Mouse (Mus musculus): ENCODE results near the gene Ppfia3. TPM values are rescaled to one million over a fixed set of nuclear protein-coding genes. Genes with fewer than 3 reads are reported as not detected.

The Ppfia3 gene
- polyA plus RNA-seq, 1 experiment from 2014 or later, result 28.5 TPM

DNA sequence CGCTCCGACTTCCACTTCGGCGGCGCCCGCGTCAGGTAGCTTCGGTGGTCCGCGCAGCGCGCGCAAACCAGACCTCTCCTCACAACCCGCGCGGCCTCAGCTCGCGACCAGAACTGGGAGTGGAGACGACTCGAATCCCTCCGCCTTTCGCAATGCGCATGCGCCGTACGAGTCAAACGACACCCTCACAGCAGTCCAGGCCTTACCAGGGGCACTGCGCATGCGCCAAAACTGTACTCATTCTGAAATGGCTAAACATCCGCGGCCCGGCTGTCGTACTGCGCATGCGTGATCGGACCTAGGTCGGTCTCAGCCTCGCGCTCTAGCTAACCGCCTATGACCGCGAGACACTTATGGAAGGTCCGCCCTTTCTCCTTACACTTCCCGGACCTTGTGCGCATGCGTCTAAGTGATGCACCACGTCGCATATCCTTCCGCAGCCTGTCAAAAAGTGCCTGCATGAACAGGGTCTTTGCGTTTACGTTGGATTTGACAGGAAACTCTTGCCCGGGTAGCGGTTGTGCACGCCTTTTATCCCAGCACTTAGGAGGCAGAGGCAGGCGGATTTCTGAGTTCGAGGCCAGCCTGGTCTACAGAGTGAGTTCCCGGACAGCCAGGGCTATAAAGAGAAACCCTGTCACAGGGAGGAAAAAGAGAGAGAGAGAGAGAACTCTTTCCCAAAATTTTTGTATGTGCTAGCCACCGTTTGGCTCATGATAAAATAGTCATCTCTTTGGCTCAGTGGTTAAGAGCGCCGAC is 28.9 kb upstream of the Ppfia3 start, which contains the start of gene Snrnp70:
Gene Snrnp70 (minus strand): TSS at position 165 of the 759 bp plus-strand sequence.
- peak within 1 kb of the TSS; percentile 69 for H3K9ac ChIP-seq (ENCODE audit: low read depth, low read length)
- peak within 1 kb of the TSS; percentile 91 for H3K27ac ChIP-seq (ENCODE audit: low read length)
- WGBS, result under 1% methylated on average over 60 of the region's 60 CpGs
- H3K4me1 ChIP-seq (ENCODE audit: control insufficient read depth, insufficient read depth, low read length), result peaks cover 20% of the 10 kb centered on the region
- peak within 1 kb of the TSS; percentile 48 for H3K4me3 ChIP-seq (ENCODE audit: low read depth, low read length)
- H3K9me3 ChIP-seq (replicated peaks; ENCODE audit: control insufficient read depth, low read length, poor library complexity, severe bottlenecking), result no peaks in the 10 kb centered on the region
- peak; percentile 96 for ATAC-seq
- peaks cover 6% of the 10 kb centered on the region; the same call in 1 of the 2 replicates for H3K36me3 ChIP-seq (ENCODE audit: control insufficient read depth, insufficient read depth, low read length)
- H3K4me2 ChIP-seq (ENCODE audit: low read length), result peak within 1 kb of the TSS; percentile 92
- H3K27me3 ChIP-seq (ENCODE audit: control insufficient read depth, insufficient read depth, low read depth, low read length), result no peaks in the 10 kb centered on the region

DNA sequence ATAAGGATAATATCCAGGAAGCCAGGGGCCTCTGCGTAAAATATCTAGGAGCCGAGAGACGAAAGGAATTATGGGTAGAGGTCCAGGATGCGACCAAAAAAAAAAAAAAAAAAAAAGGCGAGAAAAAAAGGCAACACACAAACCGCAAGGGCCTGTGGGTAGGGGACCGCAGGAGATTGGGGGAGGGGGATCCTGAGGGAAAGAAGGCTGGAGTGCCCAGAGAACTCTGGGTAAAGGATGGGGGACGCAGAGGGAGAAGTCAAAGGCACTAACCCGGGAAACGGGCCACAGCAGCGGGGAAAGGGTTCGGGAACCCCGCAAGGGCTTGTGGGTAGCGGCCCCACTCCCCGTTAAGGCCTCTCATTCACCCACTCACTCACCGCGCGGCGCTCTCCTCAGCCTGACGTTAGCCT is 28.3 kb upstream of the Ppfia3 start:
- peak overlapping the region; percentile 91 for H3K27ac ChIP-seq (ENCODE audit: low read length)
- H3K9ac ChIP-seq (ENCODE audit: low read depth, low read length), result peak overlapping the region; percentile 69
- H3K27me3 ChIP-seq (ENCODE audit: control insufficient read depth, insufficient read depth, low read depth, low read length), result no peaks in the 10 kb centered on the region
- H3K4me1 ChIP-seq (ENCODE audit: control insufficient read depth, insufficient read depth, low read length), result peaks cover 20% of the 10 kb centered on the region
- H3K9me3 ChIP-seq (replicated peaks; ENCODE audit: control insufficient read depth, low read length, poor library complexity, severe bottlenecking), result no peaks in the 10 kb centered on the region
- peaks cover 11% of the 10 kb centered on the region for H3K36me3 ChIP-seq (ENCODE audit: control insufficient read depth, insufficient read depth, low read length)
- 0% methylated on average over 19 of the region's 20 CpGs for WGBS
- peak overlapping the region; percentile 92 for H3K4me2 ChIP-seq (ENCODE audit: low read length)
- ATAC-seq, result peak; percentile 80
- peak overlapping the region; percentile 48 for H3K4me3 ChIP-seq (ENCODE audit: low read depth, low read length)

DNA sequence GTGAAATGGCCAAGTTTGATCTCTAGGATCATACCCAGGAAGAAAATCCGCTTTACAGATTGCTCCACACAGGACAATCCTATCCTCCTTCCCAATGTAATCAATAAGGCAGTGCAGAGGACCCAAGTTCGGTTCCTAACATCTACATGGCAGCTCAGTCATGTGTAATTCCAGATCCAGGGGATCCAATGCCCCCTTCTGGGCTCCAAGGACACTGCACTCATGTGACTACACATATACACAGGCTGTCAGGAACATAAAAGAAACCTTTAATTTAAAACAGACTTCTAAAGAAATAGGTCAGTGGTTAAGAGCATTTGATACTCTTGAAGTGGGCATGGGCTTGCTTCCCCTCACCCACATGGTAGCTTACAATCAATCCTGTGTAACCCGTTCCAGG is 19.3 kb upstream of the Ppfia3 start:
- no peak for ATAC-seq
- Histone ChIP-seq H3K4me3 (ENCODE audit: low read depth, low read length) (no peak overlapping the region), H3K9ac (ENCODE audit: low read depth, low read length) (no peak overlapping the region), H3K27ac (ENCODE audit: low read length) (no peak overlapping the region), H3K27me3 (ENCODE audit: control insufficient read depth, insufficient read depth, low read depth, low read length) (no peaks in the 10 kb centered on the region), H3K36me3 (ENCODE audit: control insufficient read depth, insufficient read depth, low read length) (peaks cover 66% of the 10 kb centered on the region), H3K9me3 (replicated peaks; ENCODE audit: control insufficient read depth, low read length, poor library complexity, severe bottlenecking) (no peaks in the 10 kb centered on the region), H3K4me1 (ENCODE audit: control insufficient read depth, insufficient read depth, low read length) (no peaks in the 10 kb centered on the region), H3K4me2 (ENCODE audit: low read length) (no peak overlapping the region)
- 93% methylated on average over 3 of the region's 3 CpGs for WGBS

DNA sequence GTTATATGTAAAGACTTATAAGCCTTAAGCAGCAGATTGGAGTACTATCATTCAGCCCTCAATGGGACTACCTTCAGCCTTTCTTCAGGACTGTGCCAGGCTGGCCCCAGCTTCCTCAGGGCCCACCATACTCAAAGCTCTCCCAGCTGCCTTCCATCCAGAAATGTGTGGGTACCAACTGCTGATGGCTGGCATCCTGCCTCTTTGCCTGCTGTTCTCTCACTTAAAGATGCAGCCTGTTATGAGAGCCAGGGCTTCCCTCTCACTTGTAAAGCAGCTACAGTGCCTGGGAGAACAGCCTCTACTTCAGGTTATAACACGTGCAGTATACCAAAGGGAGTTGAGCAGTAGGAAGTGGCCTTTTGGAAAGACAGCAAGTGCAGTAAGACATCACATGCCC is 9.2 kb upstream of the Ppfia3 start:
- ATAC-seq, result no peak

DNA sequence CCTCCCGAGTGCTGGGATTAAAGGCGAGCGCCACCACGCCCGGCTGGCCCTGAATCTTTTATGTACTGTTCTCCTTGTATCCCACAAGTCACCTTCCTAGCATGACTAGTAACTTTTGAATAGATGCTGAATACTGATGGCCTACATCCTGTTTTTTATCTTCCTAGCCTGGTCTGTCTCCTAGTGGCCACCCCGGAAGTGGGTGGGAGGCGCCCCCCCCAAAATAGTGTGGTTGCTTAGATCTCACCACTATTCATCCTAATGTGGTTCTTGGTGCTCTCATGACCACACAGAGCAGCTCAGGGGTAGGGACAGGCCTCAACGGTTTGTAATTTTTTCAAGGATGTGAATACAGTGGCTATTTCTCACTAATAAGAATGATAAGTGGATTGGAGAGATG is 7.8 kb upstream of the Ppfia3 start:
- 90% methylated on average over 8 of the region's 8 CpGs for WGBS

More for the DNA sequence above, 9.2 kb upstream of the Ppfia3 start:
- Histone ChIP-seq H3K4me2 (ENCODE audit: low read length) (no peak overlapping the region), H3K4me1 (ENCODE audit: control insufficient read depth, insufficient read depth, low read length) (no peaks in the 10 kb centered on the region), H3K36me3 (ENCODE audit: control insufficient read depth, insufficient read depth, low read length) (peaks cover 50% of the 10 kb centered on the region), H3K9me3 (replicated peaks; ENCODE audit: control insufficient read depth, low read length, poor library complexity, severe bottlenecking) (no peaks in the 10 kb centered on the region), H3K27me3 (ENCODE audit: control insufficient read depth, insufficient read depth, low read depth, low read length) (no peaks in the 10 kb centered on the region), H3K4me3 (ENCODE audit: low read depth, low read length) (no peak overlapping the region), H3K9ac (ENCODE audit: low read depth, low read length) (no peak overlapping the region), H3K27ac (ENCODE audit: low read length) (no peak overlapping the region)
- 94% methylated on average over 1 of the region's 1 CpGs for WGBS

DNA sequence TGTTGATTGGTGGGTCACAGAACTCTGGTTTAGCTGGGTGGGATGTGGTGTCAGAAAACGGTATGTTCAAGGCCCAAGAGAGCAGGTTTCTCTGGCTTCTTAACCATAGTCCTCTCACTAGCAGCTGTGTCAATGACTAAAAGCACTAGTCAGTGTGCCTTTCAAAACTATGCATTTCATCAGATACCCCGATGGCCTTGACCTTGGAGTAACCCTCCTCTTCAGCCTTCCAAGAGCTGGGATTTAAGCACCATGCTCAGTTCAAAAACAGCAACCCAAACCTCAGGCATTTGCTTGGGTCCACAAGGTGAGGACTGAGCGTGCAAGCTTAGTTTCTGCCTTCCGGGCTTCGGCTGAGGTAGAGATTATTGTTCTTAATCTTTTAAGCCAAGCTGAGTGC is 5.6 kb upstream of the Ppfia3 start:
- Histone ChIP-seq H3K4me3 (ENCODE audit: low read depth, low read length) (no peak overlapping the region), H3K36me3 (ENCODE audit: control insufficient read depth, insufficient read depth, low read length) (peaks cover 22% of the 10 kb centered on the region), H3K9me3 (replicated peaks; ENCODE audit: control insufficient read depth, low read length, poor library complexity, severe bottlenecking) (no peaks in the 10 kb centered on the region), H3K9ac (ENCODE audit: low read depth, low read length) (no peak overlapping the region), H3K27ac (ENCODE audit: low read length) (no peak overlapping the region), H3K4me1 (ENCODE audit: control insufficient read depth, insufficient read depth, low read length) (peaks cover 18% of the 10 kb centered on the region), H3K27me3 (ENCODE audit: control insufficient read depth, insufficient read depth, low read depth, low read length) (peaks cover 3% of the 10 kb centered on the region; the same call in 1 of the 2 replicates), H3K4me2 (ENCODE audit: low read length) (no peak overlapping the region)
- ATAC-seq, result no peak
- 76% methylated on average over 5 of the region's 5 CpGs for WGBS

More for the DNA sequence above, 7.8 kb upstream of the Ppfia3 start:
- ATAC-seq, result no peak
- H3K9ac ChIP-seq (ENCODE audit: low read depth, low read length), result no peak overlapping the region
- no peaks in the 10 kb centered on the region for H3K9me3 ChIP-seq (replicated peaks; ENCODE audit: control insufficient read depth, low read length, poor library complexity, severe bottlenecking)
- H3K4me2 ChIP-seq (ENCODE audit: low read length), result no peak overlapping the region
- peaks cover 9% of the 10 kb centered on the region; the same call in 1 of the 2 replicates for H3K4me1 ChIP-seq (ENCODE audit: control insufficient read depth, insufficient read depth, low read length)
- H3K27me3 ChIP-seq (ENCODE audit: control insufficient read depth, insufficient read depth, low read depth, low read length), result no peaks in the 10 kb centered on the region
- no peak overlapping the region for H3K27ac ChIP-seq (ENCODE audit: low read length)
- no peak overlapping the region for H3K4me3 ChIP-seq (ENCODE audit: low read depth, low read length)
- peaks cover 40% of the 10 kb centered on the region for H3K36me3 ChIP-seq (ENCODE audit: control insufficient read depth, insufficient read depth, low read length)

DNA sequence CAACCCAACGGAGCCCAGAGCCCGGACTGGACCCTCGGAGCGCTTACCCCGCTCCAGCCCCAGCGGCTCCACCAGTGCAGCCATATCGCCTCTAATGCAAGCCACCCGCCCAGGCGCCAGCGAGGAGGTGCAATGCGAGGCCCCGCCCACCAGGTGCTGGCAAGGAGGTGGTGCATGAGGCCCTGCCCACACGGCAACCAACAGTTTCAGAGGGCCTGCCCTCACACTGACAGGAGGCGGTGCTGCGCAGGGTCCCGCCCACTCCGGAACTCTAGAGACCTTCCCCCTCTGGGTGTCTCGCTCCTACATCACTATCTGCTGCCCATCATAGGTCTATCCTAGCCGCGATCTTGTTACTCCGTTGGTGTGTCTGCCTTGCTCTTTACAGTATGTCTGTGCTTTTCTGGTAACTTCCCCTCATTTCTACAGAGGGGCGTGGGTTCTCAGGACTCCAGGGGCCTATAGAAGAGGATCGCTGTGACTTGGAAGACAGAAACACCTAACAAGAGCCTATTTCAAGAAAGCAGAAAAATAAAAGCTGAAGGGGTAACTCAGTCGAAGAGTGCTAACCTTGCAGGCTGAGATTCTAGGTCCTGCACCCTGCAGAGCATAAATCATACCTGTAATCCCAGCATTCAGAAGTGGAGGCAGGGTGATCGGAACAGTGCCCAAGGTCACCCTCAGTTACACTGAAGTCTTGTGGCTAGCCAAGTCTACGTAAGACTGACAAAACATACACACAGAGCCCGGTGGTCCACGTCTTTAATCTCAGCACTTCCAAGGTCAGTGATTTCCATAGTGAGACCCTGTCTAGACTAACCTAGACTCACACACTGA is 3.9 kb upstream of the Ppfia3 start, which contains the start of gene Lin7b:
Gene Lin7b (minus strand): TSS at position 109 of the 837 bp plus-strand sequence.
- 12% methylated on average over 28 of the region's 28 CpGs for WGBS
- H3K27ac ChIP-seq (ENCODE audit: low read length), result peak within 1 kb of the TSS; percentile 53
- ATAC-seq, result peak; percentile 41

DNA sequence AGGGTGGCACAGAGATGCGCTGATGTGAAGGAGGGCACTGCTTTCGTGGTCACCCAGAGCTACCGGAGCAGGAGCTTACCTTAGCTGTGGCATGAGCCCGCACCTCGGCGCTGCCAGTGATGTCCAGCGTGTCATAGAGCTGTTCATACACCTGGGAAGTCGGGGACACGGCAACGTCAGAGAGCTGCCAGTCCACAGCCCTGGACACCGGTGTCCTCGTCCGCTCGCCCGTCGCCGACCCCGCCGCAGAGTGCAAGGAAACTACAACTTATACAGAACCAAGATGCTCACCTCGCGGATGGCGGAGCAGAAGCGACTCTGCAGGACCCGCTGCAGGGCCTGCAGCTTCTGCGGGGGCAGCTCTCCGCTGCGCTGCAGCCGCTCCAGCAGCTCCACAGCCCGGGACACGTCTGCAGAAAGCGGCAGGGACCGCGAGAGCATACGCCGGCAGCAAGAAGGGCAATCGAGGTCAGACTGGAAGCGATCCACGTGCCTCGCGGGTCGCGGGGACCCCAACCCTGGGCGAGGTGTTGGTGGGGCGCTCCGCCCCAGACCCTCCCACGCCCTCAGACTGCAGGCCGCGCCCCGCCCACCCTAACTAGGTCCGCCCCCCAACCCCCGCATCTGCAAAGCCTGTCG is 3.1 kb upstream of the Ppfia3 start:
- H3K4me1 ChIP-seq (ENCODE audit: control insufficient read depth, insufficient read depth, low read length), result peaks cover 25% of the 10 kb centered on the region
- 10% methylated on average over 51 of the region's 52 CpGs for WGBS
- H3K4me2 ChIP-seq (ENCODE audit: low read length), result peak overlapping the region; percentile 94
- peak overlapping the region; percentile 53 for H3K27ac ChIP-seq (ENCODE audit: low read length)
- peak overlapping the region; percentile 74 for H3K9ac ChIP-seq (ENCODE audit: low read depth, low read length)
- peaks cover 3% of the 10 kb centered on the region; the same call in 1 of the 2 replicates for H3K27me3 ChIP-seq (ENCODE audit: control insufficient read depth, insufficient read depth, low read depth, low read length)
- 0 out of 2 replicates have a peak, but pooled peaks cover 5% of the 10 kb centered on the region for H3K36me3 ChIP-seq (ENCODE audit: control insufficient read depth, insufficient read depth, low read length)
- ATAC-seq, result no peak
- peak overlapping the region; percentile 58 for H3K4me3 ChIP-seq (ENCODE audit: low read depth, low read length)
- H3K9me3 ChIP-seq (replicated peaks; ENCODE audit: control insufficient read depth, low read length, poor library complexity, severe bottlenecking), result no peaks in the 10 kb centered on the region

More for the DNA sequence above, 3.9 kb upstream of the Ppfia3 start, which contains the start of gene Lin7b:
- peaks cover 18% of the 10 kb centered on the region for H3K4me1 ChIP-seq (ENCODE audit: control insufficient read depth, insufficient read depth, low read length)
- peaks cover 7% of the 10 kb centered on the region; the same call in 1 of the 2 replicates for H3K36me3 ChIP-seq (ENCODE audit: control insufficient read depth, insufficient read depth, low read length)
- H3K27me3 ChIP-seq (ENCODE audit: control insufficient read depth, insufficient read depth, low read depth, low read length), result peaks cover 3% of the 10 kb centered on the region; the same call in 1 of the 2 replicates
- peak within 1 kb of the TSS; percentile 94 for H3K4me2 ChIP-seq (ENCODE audit: low read length)
- H3K9me3 ChIP-seq (replicated peaks; ENCODE audit: control insufficient read depth, low read length, poor library complexity, severe bottlenecking), result no peaks in the 10 kb centered on the region
- peak within 1 kb of the TSS; percentile 74 for H3K9ac ChIP-seq (ENCODE audit: low read depth, low read length)
- peak within 1 kb of the TSS; percentile 58 for H3K4me3 ChIP-seq (ENCODE audit: low read depth, low read length)

Data from midbrain, embryonic 16.5 days (tissue).